In genomic region chr10:119453431-119454105, GRCm38 (mm10) we compare ENCODE assay signal across 8 mouse cellular contexts. TPM values are rescaled to one million over a fixed set of nuclear protein-coding genes. Genes with fewer than 3 reads are reported as not detected.
A peak's percentile ranks its signal among the peaks of the same experiment; 100 is the strongest.
DNase-seq lines count a peak whose midpoint lies in the region; ATAC-seq and TF ChIP-seq lines count a peak whose summit lies in the region.

Grip1 (plus strand) TSS chr10:119453830.

- H3K27ac ChIP-seq in kidney, embryonic 15.5 days, result peak within 1 kb of the TSS; percentile 79
- H3K27ac ChIP-seq in liver, adult 2 months (replicated peaks; ENCODE audit: insufficient read depth, low read depth, low read length), result no peak within 1 kb of the TSS
- H3K27ac ChIP-seq in neural tube, embryonic 11.5 days (ENCODE audit: low read depth, low read length), result peak within 1 kb of the TSS; percentile 80

- peaks cover 27% of the 10 kb centered on the region for H3K4me1 ChIP-seq in kidney, embryonic 15.5 days
- H3K4me1 ChIP-seq in liver, adult 2 months (ENCODE audit: control insufficient read depth, insufficient read depth, low read length), result peaks cover 4% of the 10 kb centered on the region; the same call in 1 of the 2 replicates
- peaks cover 7% of the 10 kb centered on the region for H3K4me1 ChIP-seq in neural tube, embryonic 11.5 days (ENCODE audit: control insufficient read depth, insufficient read depth, low read length)

- peak within 1 kb of the TSS; percentile 73 for H3K9ac ChIP-seq in kidney, embryonic 15.5 days
- peak within 1 kb of the TSS; percentile 42 for H3K9ac ChIP-seq in liver, adult 2 months (ENCODE audit: low read depth, low read length)
- peak within 1 kb of the TSS; percentile 84 for H3K9ac ChIP-seq in neural tube, embryonic 11.5 days (ENCODE audit: low read length)

- peak; percentile 16 for DNase-seq in ovary, postnatal 10 days (ENCODE audit: low spot score)
- no peak for DNase-seq in ovary, postnatal 14 days (ENCODE audit: low spot score)
- peak; percentile 14 for DNase-seq in cerebellum, adult 9-11 months
- peak in 1 of 2 experiments; percentile 31 for DNase-seq in frontal cortex, adult 2 months (ENCODE audit: extremely low spot score in 1 of 2, low spot score in 1 of 2)
- DNase-seq in liver, adult 2 months (ENCODE audit: extremely low read depth, low read depth, low spot score), result no peak
- peak; percentile 78 for DNase-seq in neural tube, embryonic 11.5 days (ENCODE audit: low spot score)

- H3K79me2 ChIP-seq in liver, adult 2 months (ENCODE audit: control insufficient read depth, insufficient read depth, low read length), result no peaks in the 10 kb centered on the region

- peak; percentile 92 for ATAC-seq in kidney, embryonic 15.5 days (replicated peaks; ENCODE audit: low FRiP score)
- peak; percentile 89 for ATAC-seq in neural tube, embryonic 11.5 days (ENCODE audit: insufficient read depth, low FRiP score, low TSS enrichment)
- ATAC-seq in activated CD4-positive, CD25-positive, alpha-beta regulatory T cell, adult 4 months, result no peak

- TF ChIP-seq POLR2A in liver, adult 2 months (IDR thresholded peaks at IDR 0.05; ENCODE audit: extremely low read depth, insufficient read depth, low read length), result no peak

- 0 out of 2 replicates have a peak, but pooled peaks have one; percentile 2 for TF ChIP-seq CTCF in liver, adult 2 months (IDR thresholded peaks at IDR 0.05; ENCODE audit: low read depth, low read length)

- H3K9me3 ChIP-seq in kidney, embryonic 15.5 days (replicated peaks), result no peaks in the 10 kb centered on the region
- no peaks in the 10 kb centered on the region for H3K9me3 ChIP-seq in neural tube, embryonic 11.5 days (ENCODE audit: control insufficient read depth, low read length)

- H3K4me2 ChIP-seq in kidney, embryonic 15.5 days, result peak within 1 kb of the TSS; percentile 98
- peak within 1 kb of the TSS; percentile 92 for H3K4me2 ChIP-seq in neural tube, embryonic 11.5 days (ENCODE audit: low read depth)

- no peaks in the 10 kb centered on the region for H3K36me3 ChIP-seq in kidney, embryonic 15.5 days
- no peaks in the 10 kb centered on the region for H3K36me3 ChIP-seq in liver, adult 2 months (ENCODE audit: control insufficient read depth, insufficient read depth, low read length)
- no peaks in the 10 kb centered on the region for H3K36me3 ChIP-seq in neural tube, embryonic 11.5 days (ENCODE audit: control insufficient read depth, insufficient read depth, low read length)

- peak within 1 kb of the TSS; percentile 81 for H3K4me3 ChIP-seq in kidney, embryonic 15.5 days (replicated peaks)
- peak within 1 kb of the TSS; percentile 45 for H3K4me3 ChIP-seq in liver, adult 2 months (ENCODE audit: insufficient read depth, low read depth, low read length)
- peak within 1 kb of the TSS; percentile 78 for H3K4me3 ChIP-seq in neural tube, embryonic 11.5 days (ENCODE audit: low read depth, low read length)

- H3K27me3 ChIP-seq in kidney, embryonic 15.5 days, result peaks cover 7% of the 10 kb centered on the region; the same call in 1 of the 2 replicates
- H3K27me3 ChIP-seq in liver, adult 2 months (ENCODE audit: control insufficient read depth, insufficient read depth, low read length), result peaks cover 6% of the 10 kb centered on the region
- H3K27me3 ChIP-seq in neural tube, embryonic 11.5 days (ENCODE audit: control insufficient read depth, insufficient read depth, low read length), result no peaks in the 10 kb centered on the region

- under 1% methylated on average over 37 of the region's 84 CpGs for WGBS in kidney, embryonic 15.5 days
- under 1% methylated on average over 71 of the region's 84 CpGs for WGBS in liver, adult 2 months
- under 1% methylated on average over 29 of the region's 84 CpGs for WGBS in neural tube, embryonic 11.5 days

RNA-seq across cellular contexts. Expression of gene Grip1, which starts in this region (rescaled TPM):
- polyA plus RNA-seq in frontal cortex, adult 2 months (2012; rRNA removed), result 19.0 and 19.6 TPM in 2 replicates
- polyA plus RNA-seq in kidney, embryonic 15.5 days (2015; fragmentation: Nextera tagmentation; extraction: Ambion mirVana), result 3.3 and 4.1 TPM in 2 replicates
- total RNA-seq in liver, adult 2 months (2014; rRNA removed), result under 0.01 and 0.13 TPM in 2 replicates
- 0.02 TPM in 1 of 2 replicates, not detected in the other for polyA plus RNA-seq in liver, adult 2 months (2012; rRNA removed)
- 16.1 and 16.2 TPM in 2 replicates for polyA plus RNA-seq in neural tube, embryonic 11.5 days (2014; fragmentation: Nextera tagmentation; extraction: Ambion mirVana)
- under 1 TPM in 1 of 2 experiments, not detected in 1; 0.16 TPM for polyA plus RNA-seq in activated CD4-positive, CD25-positive, alpha-beta regulatory T cell, adult 4 months (2017; shearing (Covaris generic))

Comparison
In these comparisons a context has a peak if more than half of its experiments do, and no peak if none do; other contexts are left out.
1. DNase-seq: peak in ovary, postnatal 10 days (single experiment), cerebellum, adult 9-11 months (single experiment) and neural tube, embryonic 11.5 days (single experiment); none in ovary, postnatal 14 days (single experiment) and liver, adult 2 months (single experiment).
2. Peak in every context shown above with its lines, with median percentiles within 50 percentile points of each other: H3K4me3 ChIP-seq and H3K9ac ChIP-seq.